Comparison of ENCODE assay signal across 9 mouse cellular contexts in the genomic region with DNA sequence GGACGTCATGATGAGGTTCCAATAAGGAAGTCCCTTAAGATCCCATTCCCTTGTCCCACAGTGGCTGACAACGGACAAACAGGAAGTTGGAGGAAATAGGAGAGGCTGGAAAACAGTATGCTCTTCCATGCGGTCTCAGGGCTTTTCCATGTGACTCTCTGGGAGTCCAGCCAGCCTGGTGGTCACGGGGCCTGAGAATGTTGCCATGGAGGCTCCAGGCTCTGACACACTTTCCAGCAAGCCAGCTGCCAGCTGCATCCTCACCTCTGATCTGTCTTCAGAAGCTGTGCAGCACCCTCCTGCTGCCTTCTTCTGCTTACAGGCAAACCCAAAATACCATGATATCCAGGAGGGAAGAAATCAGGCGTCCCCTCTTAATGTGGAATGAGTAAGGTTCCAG.
DNase-seq lines count a peak whose midpoint lies in the region; ATAC-seq and TF ChIP-seq lines count a peak whose summit lies in the region.
"Had no signal": no experiment of that assay in that cellular context is flagged by ENCODE, and none has a peak within 500 bp of the region (broad histone marks: within the 10 kb centered on the region; RNA-seq: fewer than 3 reads in every experiment).

No protein-coding gene starts in this region.

- no peaks in the 10 kb centered on the region for H3K36me3 ChIP-seq in forebrain, postnatal 0 days (ENCODE audit: insufficient read depth)
- H3K36me3 ChIP-seq in forebrain, embryonic 11.5 days (ENCODE audit: control insufficient read depth, insufficient read depth, low read length) = no peaks in the 10 kb centered on the region
- no peaks in the 10 kb centered on the region for H3K36me3 ChIP-seq in kidney, postnatal 0 days (ENCODE audit: insufficient read depth, low read length)
- no peaks in the 10 kb centered on the region for H3K36me3 ChIP-seq in lung, embryonic 14.5 days (ENCODE audit: insufficient read depth)
- H3K36me3 ChIP-seq in stomach, postnatal 0 days (ENCODE audit: control insufficient read depth, insufficient read depth, low read length) = no peaks in the 10 kb centered on the region
- no peaks in the 10 kb centered on the region for H3K36me3 ChIP-seq in intestine, embryonic 16.5 days (ENCODE audit: control insufficient read depth, insufficient read depth, low read length)
- H3K36me3 ChIP-seq: liver, embryonic 15.5 days had no signal

- TF ChIP-seq CTCF in forebrain, postnatal 0 days (IDR thresholded peaks at IDR 0.05; ENCODE audit: low read depth) = no peak
- TF ChIP-seq CTCF in kidney, postnatal 0 days (IDR thresholded peaks at IDR 0.05; ENCODE audit: low read depth) = no peak
- TF ChIP-seq CTCF in lung, embryonic 14.5 days (IDR thresholded peaks at IDR 0.05; ENCODE audit: low read depth) = no peak
- no peak for TF ChIP-seq CTCF in stomach, postnatal 0 days (IDR thresholded peaks at IDR 0.05; ENCODE audit: low read depth)

- H3K4me2 ChIP-seq in forebrain, postnatal 0 days (ENCODE audit: low read depth) = no peak overlapping the region
- no peak overlapping the region for H3K4me2 ChIP-seq in forebrain, embryonic 11.5 days (ENCODE audit: low read depth, low read length, severe bottlenecking)
- H3K4me2 ChIP-seq in kidney, postnatal 0 days (ENCODE audit: low read length) = no peak overlapping the region
- no peak overlapping the region for H3K4me2 ChIP-seq in lung, embryonic 14.5 days
- no peak overlapping the region for H3K4me2 ChIP-seq in stomach, postnatal 0 days (replicated peaks; ENCODE audit: low read depth)
- no peak overlapping the region for H3K4me2 ChIP-seq in intestine, embryonic 16.5 days (ENCODE audit: low read depth, low read length)
- H3K4me2 ChIP-seq: liver, embryonic 15.5 days had no signal

- peak; percentile 90 for ATAC-seq in forebrain, postnatal 0 days
- no peak for ATAC-seq in forebrain, embryonic 11.5 days (replicated peaks; ENCODE audit: low FRiP score)
- ATAC-seq in kidney, postnatal 0 days (replicated peaks; ENCODE audit: low FRiP score, low read depth) = peak; percentile 36; the same call in 1 of the 2 replicates
- peak; percentile 91 for ATAC-seq in lung, embryonic 14.5 days (ENCODE audit: insufficient read depth)
- ATAC-seq in stomach, postnatal 0 days (ENCODE audit: low FRiP score, low TSS enrichment) = no peak
- ATAC-seq in intestine, embryonic 16.5 days = no peak

- H3K9me3 ChIP-seq in forebrain, postnatal 0 days (ENCODE audit: low read length) = no peaks in the 10 kb centered on the region
- no peaks in the 10 kb centered on the region for H3K9me3 ChIP-seq in forebrain, embryonic 11.5 days (ENCODE audit: control insufficient read depth, low read length)
- H3K9me3 ChIP-seq in kidney, postnatal 0 days (replicated peaks; ENCODE audit: low read length) = no peaks in the 10 kb centered on the region
- H3K9me3 ChIP-seq in lung, embryonic 14.5 days (ENCODE audit: low read depth, low read length) = no peaks in the 10 kb centered on the region
- H3K9me3 ChIP-seq in stomach, postnatal 0 days (ENCODE audit: control insufficient read depth, low read length) = no peaks in the 10 kb centered on the region
- no peaks in the 10 kb centered on the region for H3K9me3 ChIP-seq in intestine, embryonic 16.5 days (ENCODE audit: control insufficient read depth, low read length)
- H3K9me3 ChIP-seq: liver, embryonic 15.5 days had no signal

- no peak overlapping the region for H3K27ac ChIP-seq in forebrain, postnatal 0 days (ENCODE audit: low read depth, low read length)
- no peak overlapping the region for H3K27ac ChIP-seq in forebrain, embryonic 11.5 days (ENCODE audit: low read depth, low read length)
- no peak overlapping the region for H3K27ac ChIP-seq in kidney, postnatal 0 days
- no peak overlapping the region for H3K27ac ChIP-seq in lung, embryonic 14.5 days (ENCODE audit: low read depth)
- no peak overlapping the region for H3K27ac ChIP-seq in stomach, postnatal 0 days (replicated peaks)
- no peak overlapping the region for H3K27ac ChIP-seq in intestine, embryonic 16.5 days (ENCODE audit: low read length)
- H3K27ac ChIP-seq: liver, embryonic 15.5 days had no signal

- peak; percentile 43 for DNase-seq in forebrain, postnatal 0 days
- DNase-seq in forebrain, embryonic 11.5 days (ENCODE audit: low spot score) = no peak
- DNase-seq in adrenal gland, adult 8-10 months = peak; percentile 3
- peak; percentile 66 to 71 for DNase-seq in frontal cortex, postnatal 10 days (ENCODE audit: low spot score in 2 of 2)
- DNase-seq in kidney, postnatal 0 days (ENCODE audit: low spot score) = peak; percentile 11
- DNase-seq in lung, embryonic 14.5 days = peak; percentile 74
- DNase-seq in stomach, postnatal 0 days (ENCODE audit: low spot score) = peak; percentile 14

- no peak overlapping the region for H3K4me3 ChIP-seq in forebrain, postnatal 0 days (ENCODE audit: low read depth, low read length)
- H3K4me3 ChIP-seq in forebrain, embryonic 11.5 days (ENCODE audit: low read depth, low read length) = no peak overlapping the region
- no peak overlapping the region for H3K4me3 ChIP-seq in kidney, postnatal 0 days (replicated peaks; ENCODE audit: low read depth, low read length)
- H3K4me3 ChIP-seq in lung, embryonic 14.5 days (ENCODE audit: low read depth, low read length) = no peak overlapping the region
- no peak overlapping the region for H3K4me3 ChIP-seq in stomach, postnatal 0 days (ENCODE audit: low read depth, low read length)
- H3K4me3 ChIP-seq in intestine, embryonic 16.5 days (ENCODE audit: low read length) = no peak overlapping the region
- H3K4me3 ChIP-seq: liver, embryonic 15.5 days had no signal

- no peaks in the 10 kb centered on the region for H3K4me1 ChIP-seq in forebrain, postnatal 0 days (ENCODE audit: insufficient read depth)
- H3K4me1 ChIP-seq in forebrain, embryonic 11.5 days (replicated peaks; ENCODE audit: control insufficient read depth, insufficient read depth, low read length) = no peaks in the 10 kb centered on the region
- H3K4me1 ChIP-seq in kidney, postnatal 0 days (replicated peaks; ENCODE audit: insufficient read depth, low read length) = no peaks in the 10 kb centered on the region
- no peaks in the 10 kb centered on the region for H3K4me1 ChIP-seq in lung, embryonic 14.5 days (ENCODE audit: insufficient read depth)
- no peaks in the 10 kb centered on the region for H3K4me1 ChIP-seq in stomach, postnatal 0 days (replicated peaks; ENCODE audit: control insufficient read depth, insufficient read depth)
- H3K4me1 ChIP-seq in intestine, embryonic 16.5 days (ENCODE audit: control insufficient read depth, insufficient read depth, low read length) = no peaks in the 10 kb centered on the region
- H3K4me1 ChIP-seq: liver, embryonic 15.5 days had no signal

- no peak overlapping the region for H3K9ac ChIP-seq in forebrain, postnatal 0 days
- H3K9ac ChIP-seq in forebrain, embryonic 11.5 days (ENCODE audit: low read length) = no peak overlapping the region
- no peak overlapping the region for H3K9ac ChIP-seq in kidney, postnatal 0 days (ENCODE audit: low read depth, low read length)
- no peak overlapping the region for H3K9ac ChIP-seq in lung, embryonic 14.5 days
- H3K9ac ChIP-seq in stomach, postnatal 0 days (ENCODE audit: low read length) = no peak overlapping the region
- no peak overlapping the region for H3K9ac ChIP-seq in intestine, embryonic 16.5 days (ENCODE audit: low read depth, low read length)
- H3K9ac ChIP-seq: liver, embryonic 15.5 days had no signal

- no peak for TF ChIP-seq EP300 in stomach, postnatal 0 days (optimal IDR thresholded peaks at IDR 0.05)

- no peaks in the 10 kb centered on the region for H3K27me3 ChIP-seq in forebrain, postnatal 0 days (ENCODE audit: insufficient read depth, low read length)
- H3K27me3 ChIP-seq in forebrain, embryonic 11.5 days (ENCODE audit: control insufficient read depth, insufficient read depth, low read length) = no peaks in the 10 kb centered on the region
- no peaks in the 10 kb centered on the region for H3K27me3 ChIP-seq in kidney, postnatal 0 days (ENCODE audit: insufficient read depth, low read length)
- no peaks in the 10 kb centered on the region for H3K27me3 ChIP-seq in lung, embryonic 14.5 days (ENCODE audit: insufficient read depth, low read length)
- H3K27me3 ChIP-seq in stomach, postnatal 0 days (ENCODE audit: control insufficient read depth, insufficient read depth, low read length) = no peaks in the 10 kb centered on the region
- H3K27me3 ChIP-seq in intestine, embryonic 16.5 days (replicated peaks; ENCODE audit: control insufficient read depth, insufficient read depth, low read length) = no peaks in the 10 kb centered on the region
- H3K27me3 ChIP-seq: liver, embryonic 15.5 days had no signal

- WGBS in forebrain, postnatal 0 days = 51% methylated on average over 5 of the region's 5 CpGs
- 75% methylated on average over 5 of the region's 5 CpGs for WGBS in forebrain, embryonic 11.5 days
- WGBS in kidney, postnatal 0 days = 37% methylated on average over 5 of the region's 5 CpGs
- WGBS in lung, embryonic 14.5 days = 42% methylated on average over 5 of the region's 5 CpGs
- 51% methylated on average over 5 of the region's 5 CpGs for WGBS in stomach, postnatal 0 days
- 48% methylated on average over 5 of the region's 5 CpGs for WGBS in intestine, embryonic 16.5 days

Comparison
In these comparisons a context has a peak if more than half of its experiments do, and no peak if none do; other contexts are left out.
1. ATAC-seq: peak in forebrain, postnatal 0 days (single experiment), kidney, postnatal 0 days (single experiment) and lung, embryonic 14.5 days (single experiment); none in forebrain, embryonic 11.5 days (single experiment), stomach, postnatal 0 days (single experiment) and intestine, embryonic 16.5 days (single experiment).